Mouse (Mus musculus) limb, embryonic 14.5 days (tissue): ENCODE data around the gene Adam11. TPM values are rescaled to one million over a fixed set of nuclear protein-coding genes. Genes with fewer than 3 reads are reported as not detected.

Experiments used
- ATAC-seq: fragments of 200-750 bp; cut with Nextera tagmentation; 2 replicates; pipeline ENCODE4 v1.8.0; 2017; ENCODE audit warnings: low read depth, moderate number of reproducible peaks, moderate TSS enrichment; ENCODE audit not compliant: low FRiP score
- DNase-seq: peaks from one replicate; pipeline ENCODE4 v3.0.0-alpha.2; 2015; ENCODE audit warnings: low spot score
- H3K27ac ChIP-seq: fragments of 300-500 bp; sonication (generic); replicated peaks from 2 replicates; pipeline ENCODE4 v1.5.1; 2014; ENCODE audit warnings: low read depth, mild to moderate bottlenecking, low read length, moderate library complexity, mixed read lengths
- H3K27me3 ChIP-seq: fragments of 300-500 bp; sonication (generic); 2 replicates; pipeline ENCODE4 v1.6.1; 2014; ENCODE audit warnings: low read length, mixed read lengths; ENCODE audit not compliant: control insufficient read depth, insufficient read depth
- H3K36me3 ChIP-seq: fragments of 300-500 bp; sonication (generic); 2 replicates; pipeline ENCODE4 v1.6.1; 2014; ENCODE audit warnings: mild to moderate bottlenecking, low read length, moderate library complexity, mixed read lengths; ENCODE audit not compliant: control insufficient read depth, insufficient read depth
- H3K4me1 ChIP-seq: fragments of 300-500 bp; sonication (generic); 2 replicates; pipeline ENCODE4 v1.6.1; 2014; ENCODE audit warnings: antibody characterized with exemption, low read length, mixed read lengths; ENCODE audit not compliant: control insufficient read depth, insufficient read depth
- H3K4me2 ChIP-seq: fragments of 300-500 bp; sonication (generic); replicated peaks from 2 replicates; pipeline ENCODE4 v1.6.1; 2014; ENCODE audit warnings: low read depth, mild to moderate bottlenecking, low read length, moderate library complexity; ENCODE audit not compliant: severe bottlenecking
- H3K4me3 ChIP-seq: fragments of 300-500 bp; sonication (generic); replicated peaks from 2 replicates; pipeline ENCODE4 v1.5.1; 2014; ENCODE audit warnings: low read length
- H3K9ac ChIP-seq: fragments of 300-500 bp; sonication (generic); 2 replicates; pipeline ENCODE4 v1.6.1; 2014; ENCODE audit warnings: mild to moderate bottlenecking, low read depth, low read length, moderate library complexity; ENCODE audit not compliant: severe bottlenecking
- H3K9me3 ChIP-seq: fragments of 300-500 bp; sonication (generic); 2 replicates; pipeline ENCODE4 v1.6.1; 2016; ENCODE audit warnings: low read length; ENCODE audit not compliant: control insufficient read depth
- POLR2A ChIP-seq: fragments of 200-500 bp; IDR thresholded peaks from 2 replicates; pipeline ENCODE4 v1.8.0; 2012; ENCODE audit warnings: inconsistent platforms, mild to moderate bottlenecking, moderate library complexity, borderline replicate concordance; ENCODE audit not compliant: insufficient read depth, insufficient read length; ENCODE audit errors: extremely low read depth
- WGBS: fragments of 180-500 bp; shearing (Covaris S2); extraction: QIAGEN DNeasy Blood & Tissue Kit; methylation state at CpG from one replicate; pipeline ENCODE4 v1.1.7; 2014; 5-methylcytosine and 5-hydroxymethylcytosine counted together
- polyA plus RNA-seq, 2 experiments: library from polyadenylated mRNA; depleted of rRNA in 1 of 2; stranded (reverse) in 1 of 2; unstranded in 1 of 2; fragments of >200 nt; fragmentation: Nextera tagmentation in 1 of 2; extraction: Ambion mirVana in 1 of 2; gene quantifications; 2 replicates each; pipeline versions ENCODE4 v1.2.1 to v1.2.3; 2012 to 2014

Gene Adam11
- polyA plus RNA-seq, 2 experiments, result 5.6 to 21.0 TPM

GRCm38 (mm10) chr11:102739278-102739966 lies 21.8 kb upstream of the Adam11 start:
- ATAC-seq, result peak; percentile 65; the same call in 1 of the 2 replicates
- Histone ChIP-seq H3K4me2 (peak overlapping the region; percentile 60), H3K4me1 (peaks cover 9% of the 10 kb centered on the region), H3K27me3 (0 out of 2 replicates have a peak, but pooled peaks cover 6% of the 10 kb centered on the region), H3K9me3 (no peaks in the 10 kb centered on the region), H3K27ac (no peak overlapping the region), H3K9ac (peak overlapping the region; percentile 46), H3K36me3 (no peaks in the 10 kb centered on the region), H3K4me3 (peak overlapping the region; percentile 32)
- 6% methylated on average over 20 of the region's 20 CpGs for WGBS
- TF ChIP-seq POLR2A, result no peak
- peak; percentile 86 for DNase-seq

GRCm38 (mm10) chr11:102740634-102741033 lies 20.6 kb upstream of the Adam11 start:
- no peak overlapping the region for H3K27ac ChIP-seq
- no peak for TF ChIP-seq POLR2A
- ATAC-seq (no peak), DNase-seq (no peak)
- H3K4me3 ChIP-seq, result no peak overlapping the region
- WGBS, result 46% methylated on average over 11 of the region's 11 CpGs
- no peaks in the 10 kb centered on the region for H3K9me3 ChIP-seq
- peaks cover 9% of the 10 kb centered on the region for H3K4me1 ChIP-seq
- no peak overlapping the region for H3K4me2 ChIP-seq
- no peak overlapping the region for H3K9ac ChIP-seq
- no peaks in the 10 kb centered on the region for H3K36me3 ChIP-seq
- 0 out of 2 replicates have a peak, but pooled peaks cover 6% of the 10 kb centered on the region for H3K27me3 ChIP-seq

GRCm38 (mm10) chr11:102741129-102741950 lies 19.9 kb upstream of the Adam11 start:
- no peaks in the 10 kb centered on the region for H3K36me3 ChIP-seq
- no peak overlapping the region for H3K4me2 ChIP-seq
- no peak overlapping the region for H3K27ac ChIP-seq
- TF ChIP-seq POLR2A, result no peak
- H3K9me3 ChIP-seq, result no peaks in the 10 kb centered on the region
- ATAC-seq (no peak), DNase-seq (no peak)
- H3K4me1 ChIP-seq, result peaks cover 9% of the 10 kb centered on the region
- 0 out of 2 replicates have a peak, but pooled peaks cover 6% of the 10 kb centered on the region for H3K27me3 ChIP-seq
- no peak overlapping the region for H3K4me3 ChIP-seq
- 9% methylated on average over 20 of the region's 22 CpGs for WGBS
- H3K9ac ChIP-seq, result peak overlapping the region; percentile 31; the same call in 1 of the 2 replicates

GRCm38 (mm10) chr11:102742066-102742465 lies 19.2 kb upstream of the Adam11 start:
- WGBS, result 37% methylated on average over 7 of the region's 7 CpGs
- Histone ChIP-seq H3K4me1 (peaks cover 9% of the 10 kb centered on the region), H3K9me3 (no peaks in the 10 kb centered on the region), H3K36me3 (no peaks in the 10 kb centered on the region), H3K27me3 (0 out of 2 replicates have a peak, but pooled peaks cover 6% of the 10 kb centered on the region), H3K4me2 (no peak overlapping the region), H3K27ac (no peak overlapping the region), H3K9ac (no peak overlapping the region), H3K4me3 (no peak overlapping the region)
- DNase-seq (no peak), ATAC-seq (no peak)
- TF ChIP-seq POLR2A, result no peak

GRCm38 (mm10) chr11:102742843-102743242 lies 18.4 kb upstream of the Adam11 start:
- H3K9ac ChIP-seq, result no peak overlapping the region

More at GRCm38 (mm10) chr11:102742843-102743242, 18.4 kb upstream of the Adam11 start:
- WGBS, result 76% methylated on average over 5 of the region's 5 CpGs
- Histone ChIP-seq H3K9me3 (no peaks in the 10 kb centered on the region), H3K4me1 (peaks cover 9% of the 10 kb centered on the region), H3K4me3 (no peak overlapping the region), H3K27me3 (0 out of 2 replicates have a peak, but pooled peaks cover 6% of the 10 kb centered on the region), H3K27ac (no peak overlapping the region), H3K36me3 (no peaks in the 10 kb centered on the region), H3K4me2 (no peak overlapping the region)
- no peak for ATAC-seq
- TF ChIP-seq POLR2A, result no peak
- DNase-seq, result no peak
